Mouse (Mus musculus) NIH3T3 (cell line): ENCODE measurements around the gene Hnrnpm.

Source experiments
- DNase-seq: peaks from one replicate; pipeline ENCODE4 v3.0.0-alpha.2; 2012; ENCODE audit warnings: low read depth

The Hnrnpm gene

GRCm38 (mm10) chr17:33597271-33597670, 89.4 kb downstream of the Hnrnpm start:
- no peak for DNase-seq
